Mouse (Mus musculus) megakaryocyte, embryonic 14.5 days (primary cell): ENCODE data around the gene Kcnh4. TPM values are rescaled to one million over a fixed set of nuclear protein-coding genes. Genes with fewer than 3 reads are reported as not detected.

Experiments used
- H3K27me3 ChIP-seq: replicated peaks from 2 replicates; pipeline ENCODE3; 2012; ENCODE audit warnings: inconsistent platforms
- H3K36me3 ChIP-seq: replicated peaks from 2 replicates; pipeline ENCODE3; 2012; ENCODE audit warnings: low read length, inconsistent platforms, mixed read lengths
- H3K4me1 ChIP-seq: 2 replicates; pipeline ENCODE4 v1.6.1; 2012; ENCODE audit warnings: inconsistent platforms
- H3K4me3 ChIP-seq: replicated peaks from 2 replicates; pipeline ENCODE3; 2012; ENCODE audit warnings: moderate library complexity, mild to moderate bottlenecking, inconsistent platforms
- H3K9me3 ChIP-seq: 2 replicates; pipeline ENCODE4 v1.6.1; 2012; ENCODE audit warnings: inconsistent platforms
- FLI1 ChIP-seq: IDR thresholded peaks from 2 replicates; pipeline ENCODE4 v1.6.1; 2012; ENCODE audit warnings: low read length, inconsistent platforms, mixed read lengths
- GATA1 ChIP-seq: IDR thresholded peaks from 3 replicates; pipeline ENCODE4 v1.6.1; 2012; ENCODE audit warnings: mixed read lengths, low read length, inconsistent platforms, borderline replicate concordance
- polyA plus RNA-seq: library from polyadenylated mRNA; stranded (reverse); fragments of >175 nt; gene quantifications from 2 replicates; pipeline ENCODE4 v1.2.3, GENCODE M21; 2012; ENCODE audit warnings: low replicate concordance; ENCODE audit not compliant: insufficient read depth

Kcnh4 gene
- polyA plus RNA-seq, 1 experiment: not detected

DNA sequence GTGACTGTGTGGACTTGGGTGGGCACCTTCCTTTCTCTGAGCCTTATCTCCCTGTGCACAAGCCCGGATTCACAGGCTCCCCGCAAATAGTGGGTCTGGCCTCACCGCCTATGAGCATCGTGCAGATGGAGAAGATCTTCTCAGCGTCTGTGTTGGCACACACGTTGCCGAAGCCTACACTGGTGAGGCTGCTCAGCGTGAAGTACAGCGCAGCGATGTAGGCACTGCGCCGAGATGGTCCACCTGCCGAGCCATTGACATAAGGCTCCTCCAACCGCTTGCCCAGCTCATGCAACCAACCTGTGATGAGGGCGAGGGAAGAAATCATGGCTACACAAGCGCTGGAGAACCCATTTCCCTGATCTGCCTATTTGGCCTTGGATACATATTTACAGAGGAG, 9.6 kb downstream of the Kcnh4 start:
- no peak for TF ChIP-seq GATA1
- no peak for TF ChIP-seq FLI1
- peaks cover 23% of the 10 kb centered on the region for H3K4me1 ChIP-seq
- peaks cover 3% of the 10 kb centered on the region for H3K9me3 ChIP-seq
- no peaks in the 10 kb centered on the region for H3K36me3 ChIP-seq
- peak overlapping the region; percentile 8 for H3K4me3 ChIP-seq
- H3K27me3 ChIP-seq: peaks cover 79% of the 10 kb centered on the region

- peaks cover 24% of the 10 kb centered on the region for H3K4me1 ChIP-seq
- no peak for TF ChIP-seq FLI1
- TF ChIP-seq GATA1: no peak
- H3K9me3 ChIP-seq: peaks cover 3% of the 10 kb centered on the region
- peaks cover 74% of the 10 kb centered on the region for H3K27me3 ChIP-seq
- no peaks in the 10 kb centered on the region for H3K36me3 ChIP-seq
- peak overlapping the region; percentile 57 for H3K4me3 ChIP-seq
Observed at GRCm38 (mm10) chr11:100749469-100749868, 10.3 kb downstream of the Kcnh4 start.

DNA sequence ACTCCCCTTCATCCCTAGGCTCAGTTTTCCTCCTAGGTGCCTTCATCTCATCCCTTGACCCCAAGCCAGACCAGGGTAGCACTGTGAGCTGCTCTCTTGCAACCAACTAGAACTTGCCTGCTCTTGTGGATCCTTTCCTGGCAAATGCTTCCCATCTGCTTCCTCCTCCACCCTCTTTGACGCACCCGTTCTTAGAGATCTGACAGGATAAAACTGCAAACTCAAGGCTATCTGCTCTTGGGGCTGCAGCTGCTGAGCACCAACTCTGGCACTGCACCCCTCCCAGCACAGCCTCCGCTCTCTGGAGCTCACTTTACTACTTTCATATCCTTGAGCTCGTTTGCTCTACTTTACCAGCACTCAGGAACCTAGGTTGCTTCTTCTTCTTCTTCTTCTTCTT, 11.1 kb downstream of the Kcnh4 start:
- peaks cover 69% of the 10 kb centered on the region for H3K27me3 ChIP-seq
- peaks cover 19% of the 10 kb centered on the region for H3K4me1 ChIP-seq
- peaks cover 3% of the 10 kb centered on the region for H3K9me3 ChIP-seq
- no peak overlapping the region for H3K4me3 ChIP-seq
- TF ChIP-seq GATA1 (no peak), FLI1 (no peak)
- no peaks in the 10 kb centered on the region for H3K36me3 ChIP-seq

- H3K36me3 ChIP-seq: no peaks in the 10 kb centered on the region
- H3K27me3 ChIP-seq: peaks cover 58% of the 10 kb centered on the region
- no peak overlapping the region for H3K4me3 ChIP-seq
- TF ChIP-seq GATA1 (no peak), FLI1 (no peak)
- H3K4me1 ChIP-seq: peaks cover 23% of the 10 kb centered on the region
- H3K9me3 ChIP-seq: peaks cover 3% of the 10 kb centered on the region
Observed at GRCm38 (mm10) chr11:100747114-100747513, 12.6 kb downstream of the Kcnh4 start.

DNA sequence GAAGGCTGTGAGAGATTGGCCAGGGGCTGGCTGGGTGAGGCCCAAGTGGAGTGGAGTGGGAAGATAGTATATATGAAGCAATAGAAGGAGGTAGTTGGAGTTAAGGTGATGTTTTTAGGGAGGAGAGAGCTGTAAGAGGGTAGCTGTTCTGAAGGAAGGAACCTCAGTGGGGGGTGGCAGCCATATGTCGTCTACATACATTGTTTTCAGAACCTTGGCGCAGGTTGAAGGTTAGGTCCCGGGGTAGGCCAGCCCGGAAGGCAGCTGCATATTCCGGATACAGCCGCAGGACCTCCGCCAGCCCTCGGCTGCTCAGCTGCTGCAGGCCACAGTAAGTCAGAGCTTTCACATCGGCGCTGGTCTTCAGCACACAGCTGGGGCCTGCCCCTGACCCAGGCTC, 13.2 kb downstream of the Kcnh4 start:
- peaks cover 23% of the 10 kb centered on the region for H3K4me1 ChIP-seq
- H3K4me3 ChIP-seq: no peak overlapping the region
- peaks cover 53% of the 10 kb centered on the region for H3K27me3 ChIP-seq
- TF ChIP-seq FLI1: no peak
- TF ChIP-seq GATA1: no peak
- no peaks in the 10 kb centered on the region for H3K36me3 ChIP-seq
- H3K9me3 ChIP-seq: peaks cover 2% of the 10 kb centered on the region

DNA sequence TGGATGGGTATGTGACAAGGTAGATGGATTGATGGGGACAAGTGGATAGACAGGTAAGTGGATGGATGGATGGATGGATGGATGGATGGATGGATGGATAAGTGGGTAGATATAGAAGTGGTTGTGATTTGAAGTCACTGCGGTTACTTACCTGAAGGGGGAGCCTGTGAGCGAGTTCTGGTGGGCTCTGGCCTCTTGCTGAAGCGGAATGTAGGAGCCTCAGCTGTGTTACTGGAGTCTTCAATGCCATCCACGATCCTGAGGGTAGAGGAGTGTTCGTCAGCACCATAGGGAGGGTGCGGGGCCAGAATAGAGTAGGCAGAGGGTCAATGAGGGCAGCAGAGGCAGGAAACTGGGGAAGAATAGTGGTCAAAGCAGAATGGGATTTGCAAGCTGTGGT, 14.7 kb downstream of the Kcnh4 start:
- no peak overlapping the region for H3K4me3 ChIP-seq
- H3K36me3 ChIP-seq: no peaks in the 10 kb centered on the region
- H3K9me3 ChIP-seq: no peaks in the 10 kb centered on the region
- peaks cover 18% of the 10 kb centered on the region for H3K4me1 ChIP-seq
- peaks cover 48% of the 10 kb centered on the region for H3K27me3 ChIP-seq
- TF ChIP-seq FLI1: no peak
- TF ChIP-seq GATA1: no peak

- Histone ChIP-seq H3K9me3 (no peaks in the 10 kb centered on the region), H3K4me1 (peaks cover 31% of the 10 kb centered on the region), H3K4me3 (no peak overlapping the region), H3K27me3 (peaks cover 14% of the 10 kb centered on the region), H3K36me3 (no peaks in the 10 kb centered on the region)
- TF ChIP-seq FLI1 (no peak), GATA1 (no peak)
Observed at GRCm38 (mm10) chr11:100741348-100741747, 18.4 kb downstream of the Kcnh4 start.

DNA sequence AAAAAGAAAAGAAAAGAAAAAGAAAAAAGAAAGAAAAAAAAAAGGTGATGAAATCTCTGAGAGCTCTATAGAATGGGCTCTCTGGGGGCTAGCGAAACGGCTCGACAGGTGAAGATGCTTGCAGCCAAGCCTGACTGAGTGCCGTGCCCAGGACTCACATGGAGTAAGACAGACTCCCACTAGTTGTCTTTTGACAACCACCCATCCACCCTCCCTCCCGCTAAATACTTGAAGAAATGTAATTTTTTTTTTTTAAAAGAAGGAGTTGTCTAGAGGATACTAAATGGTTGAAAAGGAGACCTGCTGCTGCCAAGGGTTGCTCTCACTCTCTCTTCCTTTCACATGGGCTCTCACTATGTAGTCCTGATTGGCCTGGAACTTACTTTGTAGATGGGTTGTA, 21.0 kb downstream of the Kcnh4 start:
- H3K4me3 ChIP-seq: peak overlapping the region; percentile 99
- H3K9me3 ChIP-seq: no peaks in the 10 kb centered on the region
- peaks cover 50% of the 10 kb centered on the region for H3K4me1 ChIP-seq
- TF ChIP-seq GATA1: no peak
- TF ChIP-seq FLI1: no peak
- H3K27me3 ChIP-seq: no peaks in the 10 kb centered on the region
- H3K36me3 ChIP-seq: peaks cover 14% of the 10 kb centered on the region

DNA sequence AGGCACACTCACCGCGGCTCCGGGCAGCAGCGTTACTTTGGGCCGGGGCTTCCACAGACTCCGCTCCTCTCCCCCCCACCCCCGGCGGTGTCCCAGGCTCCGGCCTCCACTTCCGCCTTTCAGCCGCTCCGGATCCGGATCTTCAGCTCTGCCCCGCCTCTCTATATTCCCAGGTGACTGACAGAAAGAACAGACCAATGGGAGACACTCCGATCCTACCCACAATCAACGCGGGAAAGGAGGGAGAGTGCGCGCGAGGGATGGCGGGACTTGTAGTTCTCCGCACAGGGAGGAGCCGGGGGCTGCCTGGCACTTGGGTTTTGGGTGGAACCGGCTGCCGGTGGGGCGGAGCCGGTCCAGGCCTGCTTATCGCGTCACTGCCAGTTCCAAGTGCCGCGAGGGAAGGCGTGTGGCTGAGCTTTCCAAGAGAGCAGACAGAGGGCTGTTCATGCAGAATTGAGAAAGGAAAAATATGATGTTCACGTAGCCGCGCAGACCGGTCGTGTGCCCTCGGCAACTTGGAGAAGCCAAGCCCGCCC, 21.6 kb downstream of the Kcnh4 start, which contains the start of gene Rab5c:
TSS of gene Rab5c (minus strand) at position 150 of the 539 bp plus-strand sequence.
- Histone ChIP-seq H3K9me3 (no peaks in the 10 kb centered on the region), H3K36me3 (peaks cover 20% of the 10 kb centered on the region), H3K4me1 (peaks cover 56% of the 10 kb centered on the region), H3K4me3 (peak within 1 kb of the TSS; percentile 99), H3K27me3 (no peaks in the 10 kb centered on the region)
- TF ChIP-seq FLI1 (peak; percentile 58; the same call in 1 of the 2 replicates), GATA1 (peak; percentile 60; the same call in 1 of the 3 replicates)

- Histone ChIP-seq H3K9me3 (no peaks in the 10 kb centered on the region), H3K4me3 (peak overlapping the region; percentile 99), H3K36me3 (peaks cover 29% of the 10 kb centered on the region), H3K4me1 (peaks cover 62% of the 10 kb centered on the region), H3K27me3 (no peaks in the 10 kb centered on the region)
- no peak; the same call in 2 of the 3 replicates for TF ChIP-seq GATA1
- TF ChIP-seq FLI1: no peak
Observed at GRCm38 (mm10) chr11:100737105-100737733, 22.5 kb downstream of the Kcnh4 start.

GRCm38 (mm10) chr11:100736746-100737080, 23.0 kb downstream of the Kcnh4 start:
- Histone ChIP-seq H3K9me3 (no peaks in the 10 kb centered on the region), H3K27me3 (no peaks in the 10 kb centered on the region), H3K36me3 (peaks cover 34% of the 10 kb centered on the region), H3K4me3 (peak overlapping the region; percentile 99), H3K4me1 (peaks cover 67% of the 10 kb centered on the region)
- TF ChIP-seq GATA1 (no peak), FLI1 (no peak)
